Mouse (Mus musculus): ENCODE measurements around the gene Htra2.

GRCm38 (mm10) chr6:83011255-83011654, 43.8 kb downstream of the Htra2 start:
- TF ChIP-seq CTCF (IDR thresholded peaks at IDR 0.05; ENCODE audit: low read depth) (no peak), EP300 (IDR thresholded peaks at IDR 0.05; ENCODE audit: low read depth) (no peak)
